Mouse (Mus musculus) MEL (cell line): ENCODE measurements around the gene Frat1. TPM values are rescaled to one million over a fixed set of nuclear protein-coding genes. Genes with fewer than 3 reads are reported as not detected.

Experiments used
- DNase-seq: peaks from one replicate; pipeline ENCODE4 v3.0.0; 2011; ENCODE audit warnings: low read depth, low spot score
- H3K27ac ChIP-seq: 2 replicates; pipeline ENCODE4 v1.5.1; 2012; ENCODE audit warnings: low read depth, mild to moderate bottlenecking, control low read depth, low read length, moderate library complexity; ENCODE audit not compliant: control insufficient read depth
- H3K27me3 ChIP-seq, 2 experiments: fragments of 150-350 bp in 1 of 2; sonication (generic) in 1 of 2; 2 replicates each; pipeline ENCODE4 v1.6.1; 2012; ENCODE audit warnings: low read length in 2 of 2, mild to moderate bottlenecking in 2 of 2, improper control_type of control experiment in 1 of 2, moderate library complexity in 1 of 2; ENCODE audit not compliant: insufficient read depth in 2 of 2, control insufficient read depth in 1 of 2
- H3K36me3 ChIP-seq, 2 experiments: 2 replicates each; pipeline ENCODE4 v1.6.1; 2012 to 2014; ENCODE audit warnings: low read length in 2 of 2, improper control_type of control experiment in 1 of 2, inconsistent platforms in 1 of 2, mild to moderate bottlenecking in 1 of 2; ENCODE audit not compliant: insufficient read depth in 2 of 2, control insufficient read depth in 1 of 2
- H3K4me1 ChIP-seq, 2 experiments: fragments of 150-350 bp in 1 of 2; sonication (generic) in 1 of 2; 2 replicates each; pipeline ENCODE4 v1.6.1; 2012; ENCODE audit warnings: low read length in 2 of 2, improper control_type of control experiment in 1 of 2, mild to moderate bottlenecking in 1 of 2; ENCODE audit not compliant: insufficient read depth in 2 of 2, control insufficient read depth in 1 of 2
- H3K4me3 ChIP-seq, 2 experiments: fragments of 150-350 bp in 1 of 2; sonication (generic) in 1 of 2; 2 replicates each; pipeline ENCODE4 v1.5.1; 2012; ENCODE audit warnings: low read depth in 2 of 2, low read length in 2 of 2, mild to moderate bottlenecking in 2 of 2, moderate library complexity in 2 of 2, control low read depth in 1 of 2, improper control_type of control experiment in 1 of 2; ENCODE audit not compliant: control insufficient read depth in 1 of 2, insufficient read depth in 1 of 2
- H3K79me2 ChIP-seq: 2 replicates; pipeline ENCODE4 v1.6.1; 2012; ENCODE audit warnings: mild to moderate bottlenecking, low read length, moderate library complexity; ENCODE audit not compliant: control insufficient read depth, poor library complexity, insufficient read depth
- H3K9ac ChIP-seq: 2 replicates; pipeline ENCODE4 v1.6.1; 2012; ENCODE audit warnings: low read depth, mild to moderate bottlenecking, control low read depth, low read length, moderate library complexity; ENCODE audit not compliant: control insufficient read depth, poor library complexity, severe bottlenecking
- H3K9me3 ChIP-seq: fragments of 150-350 bp; sonication (generic); replicated peaks from 2 replicates; pipeline ENCODE4 v1.6.1; 2012; ENCODE audit warnings: mild to moderate bottlenecking, low read length, improper control_type of control experiment, moderate library complexity; ENCODE audit not compliant: insufficient read depth
- CTCF ChIP-seq, 3 experiments: IDR thresholded peaks in 2 of 3; conservative IDR thresholded peaks in 1 of 3; 2 replicates each; pipeline ENCODE4 v1.5.1; 2011 to 2012; ENCODE audit warnings: low read length in 3 of 3, low read depth in 2 of 3, mild to moderate bottlenecking in 2 of 3, improper control_type of control experiment in 1 of 3, inconsistent platforms in 1 of 3, mixed read lengths in 1 of 3, moderate library complexity in 1 of 3; ENCODE audit not compliant: control insufficient read depth in 1 of 3, insufficient read depth in 1 of 3, poor library complexity in 1 of 3, severe bottlenecking in 1 of 3
- E2F4 ChIP-seq: IDR thresholded peaks from 2 replicates; pipeline ENCODE4 v1.6.1; 2011; ENCODE audit warnings: low read depth, low read length, improper control_type of control experiment, borderline replicate concordance
- GABPA ChIP-seq: IDR thresholded peaks from 2 replicates; pipeline ENCODE4 v1.6.1; 2012; ENCODE audit warnings: low read depth, mild to moderate bottlenecking, inconsistent platforms, low read length, improper control_type of control experiment, moderate library complexity
- JUND ChIP-seq: IDR thresholded peaks from 2 replicates; pipeline ENCODE4 v1.6.1; 2011; ENCODE audit warnings: low read depth, mild to moderate bottlenecking, improper control_type of control experiment, low read length
- KAT2A ChIP-seq: conservative IDR thresholded peaks from 2 replicates; pipeline ENCODE4 v1.6.1; 2012; ENCODE audit warnings: low read depth, low read length, improper control_type of control experiment, inconsistent platforms
- MAX ChIP-seq: IDR thresholded peaks from 2 replicates; pipeline ENCODE4 v1.6.1; 2011; ENCODE audit warnings: low read length, improper control_type of control experiment
- MAZ ChIP-seq: IDR thresholded peaks from 2 replicates; pipeline ENCODE4 v1.6.1; 2012; ENCODE audit warnings: low read depth, mild to moderate bottlenecking, inconsistent platforms, low read length, improper control_type of control experiment
- MXI1 ChIP-seq: IDR thresholded peaks from 2 replicates; pipeline ENCODE4 v1.6.1; 2011; ENCODE audit warnings: mild to moderate bottlenecking, low read depth, low read length, improper control_type of control experiment
- MYB ChIP-seq: IDR thresholded peaks from 2 replicates; pipeline ENCODE4 v1.6.1; 2011; ENCODE audit warnings: mild to moderate bottlenecking, low read depth, low read length, improper control_type of control experiment
- POLR2A ChIP-seq, 2 experiments: IDR thresholded peaks; 2 replicates each; pipeline ENCODE4 v1.6.1; 2011 to 2012; ENCODE audit warnings: low read length in 2 of 2, mild to moderate bottlenecking in 2 of 2, control low read depth in 1 of 2, improper control_type of control experiment in 1 of 2, low read depth in 1 of 2, moderate library complexity in 1 of 2; ENCODE audit not compliant: control insufficient read depth in 1 of 2, insufficient read depth in 1 of 2, poor library complexity in 1 of 2
- RCOR1 ChIP-seq: IDR thresholded peaks from 2 replicates; pipeline ENCODE4 v1.6.1; 2012; ENCODE audit warnings: low read depth, mild to moderate bottlenecking, inconsistent platforms, low read length, improper control_type of control experiment
- SIN3A ChIP-seq: IDR thresholded peaks from 2 replicates; pipeline ENCODE4 v1.6.1; 2012; ENCODE audit warnings: low read length, improper control_type of control experiment, inconsistent platforms
- SMC3 ChIP-seq: IDR thresholded peaks from 2 replicates; pipeline ENCODE4 v1.6.1; 2011; ENCODE audit warnings: low read depth, low read length, improper control_type of control experiment
- TBP ChIP-seq: IDR thresholded peaks from 2 replicates; pipeline ENCODE4 v1.8.0; 2011; ENCODE audit warnings: low read depth, low read length, improper control_type of control experiment
- TCF12 ChIP-seq: IDR thresholded peaks from 2 replicates; pipeline ENCODE4 v1.6.1; 2014; ENCODE audit warnings: low read depth, mild to moderate bottlenecking, inconsistent platforms, low read length, improper control_type of control experiment, moderate library complexity
- UBTF ChIP-seq: IDR thresholded peaks from 2 replicates; pipeline ENCODE4 v1.6.1; 2012; ENCODE audit warnings: low read depth, mild to moderate bottlenecking, inconsistent platforms, low read length, improper control_type of control experiment, moderate library complexity, borderline replicate concordance; ENCODE audit not compliant: insufficient read depth
- ZC3H11A ChIP-seq: IDR thresholded peaks from 2 replicates; pipeline ENCODE4 v1.6.1; 2012; ENCODE audit warnings: low read depth, mild to moderate bottlenecking, inconsistent platforms, low read length, improper control_type of control experiment
- ZKSCAN1 ChIP-seq: IDR thresholded peaks from 2 replicates; pipeline ENCODE4 v1.6.1; 2012; ENCODE audit warnings: low read depth, mild to moderate bottlenecking, inconsistent platforms, low read length, improper control_type of control experiment, moderate library complexity
- polyA plus RNA-seq, 2 experiments: library from polyadenylated mRNA; stranded (reverse) in 1 of 2; unstranded in 1 of 2; fragments of >175 nt in 1 of 2; fragments of >200 nt in 1 of 2; gene quantifications; 2 replicates each; pipeline versions ENCODE4 v1.2.1 to v1.2.4; 2012; ENCODE audit warnings: low replicate concordance in 2 of 2, low read depth in 1 of 2; ENCODE audit not compliant: insufficient read length in 2 of 2, insufficient read depth in 1 of 2, missing spikeins in 1 of 2
- total RNA-seq: library from RNA; depleted of rRNA; stranded (reverse); fragments of 300-350 nt; gene quantifications from 2 replicates; pipeline ENCODE4 v1.2.3, GENCODE M21; 2012

Gene Frat1
- total and polyA plus RNA-seq, 3 experiments, result 31.5 to 36.0 TPM; not detected in 1

- TF ChIP-seq TBP (peak; percentile 45; the same call in 1 of the 2 replicates), E2F4 (no peak), ZC3H11A (no peak), MYB (peak; percentile 80), POLR2A (IDR thresholded peaks at IDR 0.05; ENCODE audit: control insufficient read depth in 1 of 2, insufficient read depth in 1 of 2, low read depth in 1 of 2, low read length in 2 of 2, poor library complexity in 1 of 2) (peak in 1 of 2 experiments; percentile 31; a peak in 1 of 4 replicates), CTCF (IDR thresholded peaks at IDR 0.05 in 2 of 3, conservative IDR thresholded peaks at IDR 0.05 in 1 of 3; ENCODE audit: control insufficient read depth in 1 of 3, insufficient read depth in 1 of 3, low read depth in 2 of 3, low read length in 3 of 3, poor library complexity in 1 of 3, severe bottlenecking in 1 of 3) (no peak), JUND (no peak), ZKSCAN1 (no peak), UBTF (no peak), TCF12 (peak; percentile 63; the same call in 1 of the 2 replicates), GABPA (no peak), MAZ (no peak), RCOR1 (peak; percentile 59; the same call in 1 of the 2 replicates)
These were observed 21.6 kb upstream of the Frat1 start (continued) for GRCm38 (mm10) chr19:41808104-41808634.

DNA sequence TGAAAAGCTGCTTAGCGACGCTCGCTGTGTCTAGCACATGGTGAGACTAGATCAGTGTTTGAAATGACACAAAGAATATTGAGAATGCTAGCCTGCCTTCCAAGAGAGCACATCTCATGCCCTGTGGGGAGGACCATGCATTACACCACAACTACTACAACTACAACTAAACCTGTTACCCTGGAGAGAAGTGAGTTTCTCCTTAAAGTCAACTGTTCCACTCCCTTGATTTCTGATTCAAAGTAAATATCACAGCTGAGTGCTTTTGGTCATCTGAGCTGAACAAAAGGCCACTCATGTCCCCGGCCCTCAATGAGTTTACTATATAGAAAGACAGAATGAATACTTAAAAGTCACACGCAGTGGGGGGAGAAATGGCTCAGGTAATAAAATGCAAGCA lies 19.7 kb upstream of the Frat1 start:
- no peak overlapping the region for H3K4me3 ChIP-seq
- H3K4me1 ChIP-seq, result peaks cover 23 to 31% of the 10 kb centered on the region in 2 experiments
- H3K79me2 ChIP-seq, result no peaks in the 10 kb centered on the region
- H3K27me3 ChIP-seq, result no peaks in the 10 kb centered on the region
- no peak for DNase-seq
- no peak overlapping the region for H3K9ac ChIP-seq
- H3K9me3 ChIP-seq, result no peaks in the 10 kb centered on the region
- no peak overlapping the region for H3K27ac ChIP-seq
- H3K36me3 ChIP-seq, result peaks cover 0 to 19% of the 10 kb centered on the region in 2 experiments; a peak in 2 of 4 replicates
- TF ChIP-seq MXI1 (no peak), SMC3 (no peak), SIN3A (no peak)

DNA sequence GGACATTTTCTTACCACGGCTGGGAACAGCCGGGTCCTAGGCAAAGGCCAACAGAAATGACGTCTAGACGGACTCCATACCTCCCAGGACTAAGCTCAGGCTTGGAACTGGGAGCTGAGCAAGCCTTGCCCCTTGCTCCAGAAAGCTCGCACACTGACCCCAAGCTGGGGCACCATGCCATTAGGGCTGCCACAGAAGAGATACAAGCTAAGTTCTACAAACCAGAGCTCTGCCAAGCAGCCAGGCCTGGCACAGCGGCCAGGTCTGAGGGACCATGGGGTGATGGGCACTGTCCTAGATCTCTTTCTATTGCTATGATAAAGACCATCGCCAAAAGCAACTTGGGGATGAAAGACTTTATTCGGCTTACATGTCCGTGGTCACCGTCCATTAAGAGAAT lies 17.2 kb upstream of the Frat1 start:
- H3K27ac ChIP-seq, result no peak overlapping the region
- H3K4me3 ChIP-seq, result no peak overlapping the region
- DNase-seq, result no peak
- H3K4me1 ChIP-seq, result peaks cover 16 to 35% of the 10 kb centered on the region in 2 experiments
- H3K27me3 ChIP-seq, result no peaks in the 10 kb centered on the region
- peaks cover 0 to 21% of the 10 kb centered on the region in 2 experiments; a peak in 2 of 4 replicates for H3K36me3 ChIP-seq
- TF ChIP-seq E2F4 (no peak), MAX (no peak), KAT2A (no peak), SIN3A (no peak)
- H3K79me2 ChIP-seq, result no peaks in the 10 kb centered on the region
- H3K9ac ChIP-seq, result no peak overlapping the region
- no peaks in the 10 kb centered on the region for H3K9me3 ChIP-seq
